Mouse (Mus musculus) embryonic facial prominence, embryonic 11.5 days (tissue): ENCODE results near the gene Cyb561a3. TPM values are rescaled to one million over a fixed set of nuclear protein-coding genes. Genes with fewer than 3 reads are reported as not detected.

Source experiments
- ATAC-seq: fragments of 200-750 bp; cut with Nextera tagmentation; replicated peaks from 2 replicates; pipeline ENCODE4 v1.8.0; 2017; ENCODE audit warnings: low read depth; ENCODE audit not compliant: insufficient number of reproducible peaks, low FRiP score, low TSS enrichment
- DNase-seq: peaks from one replicate; pipeline ENCODE4 v3.0.0-alpha.2; 2015; ENCODE audit warnings: low spot score
- H3K27ac ChIP-seq: fragments of 300-500 bp; sonication (generic); replicated peaks from 2 replicates; pipeline ENCODE4 v1.5.1; 2014; ENCODE audit warnings: mild to moderate bottlenecking, low read depth, low read length, control low read depth
- H3K27me3 ChIP-seq: fragments of 300-500 bp; sonication (generic); 2 replicates; pipeline ENCODE4 v1.6.1; 2014; ENCODE audit warnings: mild to moderate bottlenecking, low read length, moderate library complexity, mixed read lengths; ENCODE audit not compliant: control insufficient read depth, insufficient read depth
- H3K36me3 ChIP-seq: fragments of 300-500 bp; sonication (generic); replicated peaks from 2 replicates; pipeline ENCODE4 v1.6.1; 2014; ENCODE audit warnings: low read depth, mild to moderate bottlenecking, low read length, moderate library complexity, mixed read lengths; ENCODE audit not compliant: control insufficient read depth, insufficient read depth
- H3K4me1 ChIP-seq: fragments of 300-500 bp; sonication (generic); 2 replicates; pipeline ENCODE4 v1.6.1; 2014; ENCODE audit warnings: low read length, mixed read lengths; ENCODE audit not compliant: control insufficient read depth, insufficient read depth
- H3K4me2 ChIP-seq: fragments of 300-500 bp; sonication (generic); 2 replicates; pipeline ENCODE4 v1.6.1; 2014; ENCODE audit warnings: low read depth, mild to moderate bottlenecking, control low read depth, low read length, moderate library complexity
- H3K4me3 ChIP-seq: fragments of 300-500 bp; sonication (generic); 2 replicates; pipeline ENCODE4 v1.5.1; 2014; ENCODE audit warnings: low read depth, low read length, control low read depth
- H3K9ac ChIP-seq: fragments of 300-500 bp; sonication (generic); replicated peaks from 2 replicates; pipeline ENCODE4 v1.6.1; 2014; ENCODE audit warnings: mild to moderate bottlenecking, control low read depth, low read length
- H3K9me3 ChIP-seq: fragments of 300-500 bp; sonication (generic); replicated peaks from 2 replicates; pipeline ENCODE4 v1.6.1; 2016; ENCODE audit warnings: mild to moderate bottlenecking, low read length, inconsistent platforms, mixed read lengths; ENCODE audit not compliant: control insufficient read depth
- WGBS: fragments of 180-500 bp; shearing (Covaris S2); extraction: QIAGEN DNeasy Blood & Tissue Kit; methylation state at CpG from one replicate; pipeline ENCODE4 v1.1.7; 2014; 5-methylcytosine and 5-hydroxymethylcytosine counted together
- polyA plus RNA-seq: library from polyadenylated mRNA; unstranded; fragments of >200 nt; fragmentation: Nextera tagmentation; extraction: Ambion mirVana; gene quantifications from 2 replicates; pipeline ENCODE4 v1.2.1, GENCODE M21; 2014

Cyb561a3 gene
- polyA plus RNA-seq, 1 experiment from 2014 or later = 13.7 TPM

DNA sequence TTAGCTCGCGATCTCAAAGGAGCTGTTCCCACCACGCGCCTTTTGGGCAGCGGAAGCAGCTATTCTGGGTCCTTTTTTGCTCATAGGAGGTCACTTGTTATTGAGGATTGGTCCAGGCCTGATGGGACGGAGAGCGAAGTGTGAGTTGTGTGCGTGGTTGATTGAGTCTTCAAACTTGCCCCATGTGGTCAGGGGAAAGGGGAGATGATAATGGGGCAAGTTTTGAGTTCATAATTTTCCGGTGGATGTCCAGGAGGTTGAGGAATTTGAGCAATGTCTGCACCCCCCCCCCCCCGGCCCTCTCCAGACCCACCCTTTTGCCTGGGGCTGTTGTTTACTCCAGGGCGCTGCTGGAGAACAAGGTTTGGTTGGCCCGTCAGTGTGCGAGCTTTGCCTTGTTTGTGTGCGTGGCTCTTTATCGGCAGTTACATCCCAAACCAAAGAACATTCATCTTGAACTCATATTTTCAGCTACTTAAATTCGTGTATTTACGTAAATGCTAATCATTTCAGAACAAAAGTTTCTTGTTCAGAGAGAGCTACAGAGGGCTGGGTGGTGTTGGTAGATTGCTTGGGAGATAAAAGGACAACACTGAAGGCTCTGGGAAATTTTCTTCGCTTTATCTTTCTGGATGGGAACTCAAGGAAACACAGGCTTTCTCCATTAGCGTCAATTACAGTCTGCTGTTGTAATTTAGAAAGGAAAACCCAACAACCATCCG lies 29.1 kb downstream of the Cyb561a3 start:
- peak overlapping the region; percentile 78 for H3K27ac ChIP-seq
- no peaks in the 10 kb centered on the region for H3K9me3 ChIP-seq
- H3K27me3 ChIP-seq = no peaks in the 10 kb centered on the region
- DNase-seq = peak; percentile 47
- peak overlapping the region; percentile 98 for H3K4me3 ChIP-seq
- peaks cover 4% of the 10 kb centered on the region; the same call in 1 of the 2 replicates for H3K4me1 ChIP-seq
- H3K36me3 ChIP-seq = peaks cover 11% of the 10 kb centered on the region
- peak overlapping the region; percentile 97 for H3K9ac ChIP-seq
- H3K4me2 ChIP-seq = peak overlapping the region; percentile 70
- ATAC-seq = no peak
- WGBS = 6% methylated on average over 20 of the region's 20 CpGs

DNA sequence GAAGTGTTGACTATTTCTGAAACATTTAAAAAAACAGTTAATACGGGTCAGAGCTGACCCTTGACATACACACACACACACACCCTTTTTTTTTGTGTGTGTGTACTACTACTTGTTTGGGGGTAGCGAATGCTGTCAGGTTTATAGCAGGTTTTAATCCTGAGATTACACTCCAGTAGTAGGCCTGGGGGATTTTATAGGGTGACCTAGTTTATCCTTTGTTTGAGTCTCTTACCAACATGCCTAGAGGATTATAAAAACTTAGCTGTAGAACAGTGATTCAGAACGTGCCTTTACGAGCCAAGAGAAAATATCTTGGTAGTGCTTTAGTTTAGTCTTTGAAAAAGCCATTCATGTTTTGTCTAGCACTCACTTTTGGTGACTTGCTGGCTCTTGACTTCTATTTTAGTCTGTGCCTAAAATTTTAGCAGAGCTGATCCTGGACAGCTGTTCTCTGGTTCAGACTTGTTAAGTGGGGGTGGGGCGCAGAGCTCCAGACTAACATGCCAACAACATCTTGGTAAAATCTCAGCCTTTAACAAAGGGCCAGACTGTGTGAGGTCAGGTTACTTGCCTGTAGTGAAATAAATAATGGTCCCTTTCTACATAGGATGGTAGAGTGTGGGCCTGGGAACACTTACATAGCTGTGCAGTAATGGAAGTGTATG lies 31.7 kb downstream of the Cyb561a3 start:
- Histone ChIP-seq H3K4me3 (no peak overlapping the region), H3K4me1 (peaks cover 4% of the 10 kb centered on the region; the same call in 1 of the 2 replicates), H3K9ac (no peak overlapping the region), H3K36me3 (peaks cover 20% of the 10 kb centered on the region), H3K27me3 (no peaks in the 10 kb centered on the region), H3K4me2 (no peak overlapping the region), H3K27ac (no peak overlapping the region), H3K9me3 (no peaks in the 10 kb centered on the region)
- 89% methylated on average over 5 of the region's 5 CpGs for WGBS
- ATAC-seq (no peak), DNase-seq (peak; percentile 13)

DNA sequence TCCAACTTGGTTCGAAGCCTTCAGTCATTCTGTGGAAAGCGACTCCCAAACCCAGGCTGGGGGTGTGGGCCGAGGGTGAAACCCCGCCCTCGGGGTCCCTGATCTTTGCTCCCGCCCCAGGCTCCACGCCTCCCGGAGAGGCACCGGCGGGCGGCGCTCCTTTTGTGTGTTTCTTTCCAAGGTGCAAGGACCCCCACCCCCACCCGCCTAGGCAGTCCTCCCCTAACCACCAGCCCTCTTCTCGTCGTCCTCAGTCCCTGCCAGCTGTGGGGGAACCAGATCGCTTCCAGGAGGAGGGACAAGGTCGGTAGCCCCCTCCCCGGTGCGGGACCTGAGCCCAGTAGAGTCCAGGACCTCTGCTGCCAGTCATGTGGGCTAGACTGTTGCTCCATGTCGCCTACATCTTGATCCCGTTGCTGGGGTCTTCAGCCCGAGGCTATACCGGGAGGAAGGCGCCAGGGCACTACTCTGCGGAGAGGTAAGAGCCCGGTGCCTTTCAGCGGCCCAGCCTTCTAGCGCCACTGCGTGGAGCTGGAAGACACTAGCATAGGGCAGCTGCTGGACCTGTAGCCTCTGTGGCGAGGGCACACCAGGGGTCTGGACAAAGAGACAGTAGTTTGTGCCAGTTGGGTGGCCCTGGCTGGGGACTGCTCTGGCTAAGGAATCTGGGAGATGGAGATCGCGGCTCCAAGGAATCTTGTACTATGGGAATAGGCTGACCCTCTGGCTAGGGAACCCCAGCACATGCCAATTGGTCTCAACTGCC lies 57.3 kb downstream of the Cyb561a3 start, which contains the start of gene Vwce:
Vwce (plus strand) TSS at position 108 of the 766 bp plus-strand sequence.
- H3K9me3 ChIP-seq = no peaks in the 10 kb centered on the region
- peak within 1 kb of the TSS; percentile 40 for H3K4me3 ChIP-seq
- ATAC-seq = peak; percentile 73
- H3K9ac ChIP-seq = peak within 1 kb of the TSS; percentile 67
- H3K27ac ChIP-seq = peak within 1 kb of the TSS; percentile 13; the same call in 1 of the 2 replicates
- DNase-seq = peak; percentile 78
- H3K4me2 ChIP-seq = peak within 1 kb of the TSS; percentile 93
- 2% methylated on average over 32 of the region's 32 CpGs for WGBS
- peaks cover 7% of the 10 kb centered on the region for H3K36me3 ChIP-seq
- H3K4me1 ChIP-seq = 0 out of 2 replicates have a peak, but pooled peaks cover 2% of the 10 kb centered on the region
- no peaks in the 10 kb centered on the region for H3K27me3 ChIP-seq

DNA sequence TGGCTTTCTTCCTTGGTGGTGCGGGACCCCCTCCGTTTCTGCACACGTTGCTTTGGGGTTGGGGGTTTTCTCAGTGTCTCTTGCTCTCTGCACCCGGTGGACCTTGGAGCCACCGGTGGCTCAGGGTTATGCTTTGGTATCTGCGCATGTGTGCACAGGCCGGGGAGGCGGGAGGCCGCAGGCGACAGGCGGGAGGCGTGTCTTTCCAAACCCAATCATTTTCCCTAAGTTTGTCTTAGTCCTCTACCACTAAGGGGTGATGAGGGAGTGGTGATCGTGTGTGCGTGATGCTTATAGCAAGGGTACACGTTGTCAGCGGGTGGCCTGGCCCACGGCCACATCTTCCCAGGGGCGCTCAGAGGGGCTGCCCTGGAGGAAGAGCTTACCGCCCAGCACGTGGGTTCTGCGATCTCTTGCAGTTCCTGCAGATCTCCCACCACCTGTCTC lies 57.9 kb downstream of the Cyb561a3 start:
- WGBS = 2% methylated on average over 21 of the region's 21 CpGs

DNA sequence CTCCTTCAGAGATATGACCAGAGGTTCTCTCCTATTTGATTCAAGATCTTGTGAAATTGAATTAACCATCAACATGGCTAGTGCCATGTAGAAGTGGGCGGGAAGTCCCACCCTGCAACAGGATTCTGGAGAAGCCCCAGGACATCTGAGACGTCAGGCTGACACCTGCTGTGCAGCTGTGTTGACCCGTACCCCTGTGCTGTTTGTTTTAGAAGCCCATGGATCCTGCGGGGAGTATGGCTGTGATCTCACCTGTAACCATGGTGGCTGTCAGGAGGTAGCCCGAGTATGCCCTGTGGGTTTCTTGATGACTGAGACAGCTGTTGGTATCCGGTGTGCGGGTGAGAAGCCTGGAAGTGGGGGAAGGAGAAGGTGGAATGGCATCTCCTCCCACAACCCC lies 60.9 kb downstream of the Cyb561a3 start:
- H3K4me3 ChIP-seq = no peak overlapping the region
- 56% methylated on average over 7 of the region's 7 CpGs for WGBS
- no peak for ATAC-seq
- DNase-seq = no peak
- no peaks in the 10 kb centered on the region for H3K27me3 ChIP-seq
- H3K9ac ChIP-seq = no peak overlapping the region
- H3K4me2 ChIP-seq = no peak overlapping the region
- H3K9me3 ChIP-seq = no peaks in the 10 kb centered on the region
- no peaks in the 10 kb centered on the region for H3K36me3 ChIP-seq
- H3K4me1 ChIP-seq = 0 out of 2 replicates have a peak, but pooled peaks cover 2% of the 10 kb centered on the region
- no peak overlapping the region for H3K27ac ChIP-seq

More for the DNA sequence above, 57.9 kb downstream of the Cyb561a3 start:
- DNase-seq (peak; percentile 67), ATAC-seq (peak; percentile 82)
- Histone ChIP-seq H3K27me3 (no peaks in the 10 kb centered on the region), H3K36me3 (peaks cover 1% of the 10 kb centered on the region; the same call in 1 of the 2 replicates), H3K27ac (peak overlapping the region; percentile 13; the same call in 1 of the 2 replicates), H3K9me3 (no peaks in the 10 kb centered on the region), H3K9ac (peak overlapping the region; percentile 67), H3K4me1 (0 out of 2 replicates have a peak, but pooled peaks cover 2% of the 10 kb centered on the region), H3K4me2 (peak overlapping the region; percentile 93), H3K4me3 (peak overlapping the region; percentile 40)

DNA sequence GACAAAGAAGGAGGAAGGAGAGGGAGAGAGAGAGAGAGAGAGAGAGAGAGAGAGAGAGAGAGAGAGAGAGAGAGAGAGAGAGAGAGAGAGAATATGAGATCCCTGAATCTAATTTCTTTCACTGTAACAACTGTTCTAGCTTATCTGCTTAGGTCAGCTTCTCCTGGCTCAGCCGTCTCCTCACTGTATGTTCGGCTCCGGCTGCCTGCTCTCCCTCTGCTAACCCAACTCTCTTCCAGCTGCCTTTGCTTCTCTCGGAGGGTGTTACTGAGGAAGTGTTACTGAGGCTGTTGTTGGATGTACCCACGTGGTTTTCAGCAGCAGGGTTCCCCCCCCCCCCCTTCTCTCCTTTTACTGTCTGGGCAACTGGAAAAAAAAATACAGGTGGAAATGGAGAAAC lies 63.1 kb downstream of the Cyb561a3 start:
- no peaks in the 10 kb centered on the region for H3K9me3 ChIP-seq
- H3K27me3 ChIP-seq = no peaks in the 10 kb centered on the region
- H3K4me1 ChIP-seq = no peaks in the 10 kb centered on the region
- 11% methylated on average over 5 of the region's 5 CpGs for WGBS
- no peaks in the 10 kb centered on the region for H3K36me3 ChIP-seq
- H3K4me2 ChIP-seq = no peak overlapping the region
- ATAC-seq = no peak
- peak overlapping the region; percentile 6; the same call in 1 of the 2 replicates for H3K9ac ChIP-seq
- no peak overlapping the region for H3K4me3 ChIP-seq
- H3K27ac ChIP-seq = no peak overlapping the region; the same call in 1 of the 2 replicates
- DNase-seq = no peak

DNA sequence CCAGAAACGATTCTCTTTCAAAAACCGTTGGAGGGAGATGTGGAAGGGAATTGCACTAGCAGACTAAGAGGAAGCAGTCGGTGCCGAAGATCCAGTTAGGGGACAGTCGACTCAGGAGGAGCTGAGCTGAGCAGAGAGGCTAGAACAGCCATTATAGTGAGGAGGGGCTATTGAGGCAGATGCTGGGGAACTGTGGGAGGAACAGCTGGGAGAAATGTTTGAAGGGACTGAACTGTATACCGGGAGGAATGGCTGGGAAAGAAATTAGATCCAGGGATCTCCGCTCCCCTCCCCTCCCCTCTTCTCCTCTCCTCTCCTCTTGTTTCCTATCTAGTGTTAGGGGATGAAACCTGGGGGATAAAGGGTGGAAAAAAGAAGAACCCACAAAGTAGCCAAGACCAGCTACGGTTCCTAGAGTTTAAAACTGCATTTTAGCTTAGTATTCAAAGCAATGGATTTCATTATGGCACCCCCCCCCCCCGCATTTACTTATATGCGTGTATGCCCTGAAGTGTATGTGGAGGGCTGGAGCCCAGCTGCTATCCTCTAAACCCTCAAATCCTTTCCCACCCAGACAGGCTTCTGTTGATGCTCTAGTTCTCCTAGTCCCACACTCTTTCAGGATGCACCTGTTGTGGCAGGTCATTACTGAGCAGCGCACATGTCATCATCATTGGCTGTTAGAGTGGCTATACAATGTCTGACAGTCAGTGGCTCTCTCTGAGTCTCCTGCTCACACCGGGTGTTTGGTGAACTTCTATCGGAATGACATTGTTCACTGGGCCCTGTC lies 63.8 kb downstream of the Cyb561a3 start:
- Histone ChIP-seq H3K9ac (peak overlapping the region; percentile 6; the same call in 1 of the 2 replicates), H3K4me2 (no peak overlapping the region)

More for the DNA sequence above, 63.8 kb downstream of the Cyb561a3 start:
- H3K4me3 ChIP-seq = no peak overlapping the region
- no peak overlapping the region; the same call in 1 of the 2 replicates for H3K27ac ChIP-seq
- no peaks in the 10 kb centered on the region for H3K9me3 ChIP-seq
- no peaks in the 10 kb centered on the region for H3K4me1 ChIP-seq
- WGBS = 41% methylated on average over 13 of the region's 13 CpGs
- no peaks in the 10 kb centered on the region for H3K36me3 ChIP-seq
- DNase-seq (peak; percentile 38), ATAC-seq (0 out of 2 replicates have a peak, but pooled peaks have one; percentile 58)
- H3K27me3 ChIP-seq = no peaks in the 10 kb centered on the region
